Mouse (Mus musculus) G1E (cell line): Measurements from ENCODE around the gene Slc28a1. TPM values are rescaled to one million over a fixed set of nuclear protein-coding genes. Genes with fewer than 3 reads are reported as not detected.

Source experiments
- ATAC-seq: 2 replicates; pipeline ENCODE4 v1.8.0; 2016; ENCODE audit warnings: mild to moderate bottlenecking; ENCODE audit not compliant: insufficient number of reproducible peaks, poor library complexity, low FRiP score, severe bottlenecking; ENCODE audit errors: extremely low read depth
- DNase-seq: peaks from one replicate; pipeline ENCODE4 v3.0.0; 2012; ENCODE audit warnings: low spot score
- H3K27me3 ChIP-seq: 2 replicates; pipeline ENCODE4 v1.6.1; 2012; ENCODE audit warnings: mild to moderate bottlenecking, low read length, inconsistent platforms; ENCODE audit not compliant: insufficient read depth
- H3K36me3 ChIP-seq: replicated peaks from 2 replicates; pipeline ENCODE3; 2012; ENCODE audit warnings: mild to moderate bottlenecking, inconsistent platforms
- H3K4me1 ChIP-seq: 2 replicates; pipeline ENCODE4 v1.6.1; 2012; ENCODE audit warnings: low read depth, low read length, inconsistent platforms, mixed read lengths; ENCODE audit not compliant: insufficient read depth
- H3K4me3 ChIP-seq: 2 replicates; pipeline ENCODE4 v1.5.1; 2012; ENCODE audit warnings: low read depth, mild to moderate bottlenecking, inconsistent platforms, low read length, moderate library complexity, mixed read lengths
- H3K9me3 ChIP-seq: replicated peaks from 2 replicates; pipeline ENCODE4 v1.6.1; 2012; ENCODE audit warnings: inconsistent platforms
- CTCF ChIP-seq: IDR thresholded peaks from 2 replicates; pipeline ENCODE4 v1.5.1; 2012; ENCODE audit warnings: low read depth, low read length, inconsistent platforms, mixed read lengths
- GATA1 ChIP-seq: IDR thresholded peaks from 2 replicates; pipeline ENCODE4 v1.6.1; 2012; ENCODE audit warnings: borderline replicate concordance, low read length, inconsistent platforms, mixed read lengths
- GATA2 ChIP-seq: IDR thresholded peaks from 2 replicates; pipeline ENCODE4 v1.6.1; 2012; ENCODE audit warnings: low read depth, low read length, inconsistent platforms, borderline replicate concordance
- POLR2AphosphoS5 ChIP-seq: IDR thresholded peaks from 2 replicates; pipeline ENCODE4 v1.6.1; 2012; ENCODE audit warnings: low read depth, low read length, inconsistent platforms; ENCODE audit not compliant: insufficient replicate concordance
- TAL1 ChIP-seq: conservative IDR thresholded peaks from 2 replicates; pipeline ENCODE4 v1.6.1; 2012; ENCODE audit warnings: low read depth, low read length, inconsistent platforms, mixed read lengths
- polyA plus RNA-seq: library from polyadenylated mRNA; stranded (reverse); fragments of >175 nt; gene quantifications from 2 replicates; pipeline ENCODE4 v1.2.3, GENCODE M21; 2012
- total RNA-seq, 2 experiments: library from RNA; stranded (forward) in 1 of 2; stranded (reverse) in 1 of 2; fragments of 200-1000 nt in 1 of 2; fragments of >200 nt in 1 of 2; fragmentation: Nextera tagmentation in 1 of 2; gene quantifications; 2 replicates each; pipeline ENCODE4 v1.2.3; 2014 to 2017

Gene Slc28a1
- total and polyA plus RNA-seq, 3 experiments: not detected

DNA sequence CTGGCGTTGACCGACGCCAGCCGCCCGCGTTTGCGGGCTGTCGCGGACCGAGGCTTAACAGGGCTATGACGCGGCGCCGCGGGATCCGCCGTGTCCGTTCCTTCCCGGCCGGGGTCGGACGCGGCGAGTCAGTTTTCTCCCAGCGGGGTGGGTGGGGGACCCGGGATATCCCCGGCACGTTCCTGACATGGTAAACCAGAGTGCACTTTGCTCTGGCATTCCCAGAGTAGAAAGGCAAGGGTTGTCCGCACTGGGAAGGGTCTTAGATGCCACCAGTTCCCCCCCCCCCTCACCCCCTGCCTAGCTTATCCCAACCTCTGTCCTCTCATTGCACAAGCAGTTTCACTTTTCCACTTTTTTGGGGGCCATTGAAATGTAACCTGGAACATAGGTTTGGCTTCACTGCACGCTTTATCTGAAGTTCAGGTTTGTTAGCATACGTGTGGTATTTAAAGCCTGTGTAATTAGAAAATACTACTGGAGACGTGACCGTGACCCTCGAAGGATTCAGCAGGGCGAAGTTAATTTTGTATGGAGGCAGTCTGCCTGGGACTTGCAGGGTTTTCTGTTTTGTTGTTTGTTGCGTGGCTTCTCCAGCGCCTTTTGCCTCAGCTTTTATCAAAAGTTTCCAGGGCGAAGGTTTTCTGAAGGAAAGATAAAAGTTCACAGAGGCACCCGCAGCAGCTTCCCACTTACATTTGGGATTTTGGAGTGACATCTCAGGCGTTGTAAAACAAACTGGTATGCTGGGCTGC, 99.7 kb downstream of the Slc28a1 start:
- no peak overlapping the region; the same call in 1 of the 2 replicates for H3K4me3 ChIP-seq
- peaks cover 11% of the 10 kb centered on the region for H3K27me3 ChIP-seq
- H3K36me3 ChIP-seq: no peaks in the 10 kb centered on the region
- H3K4me1 ChIP-seq: no peaks in the 10 kb centered on the region
- H3K9me3 ChIP-seq: peaks cover 22% of the 10 kb centered on the region
- ATAC-seq (no peak), DNase-seq (no peak)
- TF ChIP-seq TAL1: no peak
- TF ChIP-seq GATA1: no peak
- no peak for TF ChIP-seq CTCF
- no peak for TF ChIP-seq POLR2AphosphoS5
- TF ChIP-seq GATA2: no peak

- no peaks in the 10 kb centered on the region for H3K36me3 ChIP-seq
- H3K9me3 ChIP-seq: peaks cover 22% of the 10 kb centered on the region
- no peaks in the 10 kb centered on the region for H3K4me1 ChIP-seq
- no peak overlapping the region for H3K4me3 ChIP-seq
- no peak for ATAC-seq
- peaks cover 16% of the 10 kb centered on the region for H3K27me3 ChIP-seq
- DNase-seq: no peak
- TF ChIP-seq CTCF: no peak
- no peak for TF ChIP-seq GATA1
- no peak for TF ChIP-seq GATA2
- no peak for TF ChIP-seq POLR2AphosphoS5
- TF ChIP-seq TAL1: no peak
These were observed 101.4 kb downstream of the Slc28a1 start for GRCm38 (mm10) chr7:81215950-81216349.

GRCm38 (mm10) chr7:81219321-81219720, 104.7 kb downstream of the Slc28a1 start:
- ATAC-seq: no peak
- H3K4me1 ChIP-seq: no peaks in the 10 kb centered on the region
- peaks cover 13% of the 10 kb centered on the region for H3K27me3 ChIP-seq
- DNase-seq: no peak
- no peak overlapping the region for H3K4me3 ChIP-seq
- H3K36me3 ChIP-seq: no peaks in the 10 kb centered on the region
- no peaks in the 10 kb centered on the region; the same call in 1 of the 2 replicates for H3K9me3 ChIP-seq
- TF ChIP-seq GATA1 (no peak), GATA2 (no peak), CTCF (no peak), TAL1 (no peak), POLR2AphosphoS5 (no peak)

Other genes starting within 250 kb of the Slc28a1 start
- 13.2 and 14.4 TPM in 2 replicates for gene Wdr73, start 213.5 kb upstream of the Slc28a1 start, total RNA-seq (2014; fragmentation: Nextera tagmentation)
- 31.1 and 35.0 TPM in 2 replicates for gene Wdr73, start 213.5 kb upstream of the Slc28a1 start, total RNA-seq (2017)
- 17.7 and 19.0 TPM in 2 replicates for gene Wdr73, start 213.5 kb upstream of the Slc28a1 start, polyA plus RNA-seq
- gene Nmb, start 209.7 kb upstream of the Slc28a1 start, total RNA-seq (2014; fragmentation: Nextera tagmentation): 1.5 and 1.6 TPM in 2 replicates
- gene Nmb, start 209.7 kb upstream of the Slc28a1 start, total RNA-seq (2017): 1.4 and 2.6 TPM in 2 replicates
- gene Nmb, start 209.7 kb upstream of the Slc28a1 start, polyA plus RNA-seq: 0.93 and 1.1 TPM in 2 replicates
- 177 and 221 TPM in 2 replicates for gene Sec11a, start 167.0 kb upstream of the Slc28a1 start, total RNA-seq (2014; fragmentation: Nextera tagmentation)
- gene Sec11a, start 167.0 kb upstream of the Slc28a1 start, total RNA-seq (2017): 395 and 472 TPM in 2 replicates
- 6.3 and 7.7 TPM in 2 replicates for gene Sec11a, start 167.0 kb upstream of the Slc28a1 start, polyA plus RNA-seq
- 72.4 and 79.7 TPM in 2 replicates for gene Zfp592, start 121.1 kb upstream of the Slc28a1 start, total RNA-seq (2014; fragmentation: Nextera tagmentation)
- gene Zfp592, start 121.1 kb upstream of the Slc28a1 start, total RNA-seq (2017): 25.6 and 30.3 TPM in 2 replicates
- gene Zfp592, start 121.1 kb upstream of the Slc28a1 start, polyA plus RNA-seq: 60.5 and 70.4 TPM in 2 replicates
- gene Alpk3, start 57.2 kb upstream of the Slc28a1 start, total RNA-seq (2014; fragmentation: Nextera tagmentation): 13.8 and 16.6 TPM in 2 replicates
- gene Alpk3, start 57.2 kb upstream of the Slc28a1 start, total RNA-seq (2017): 3.1 and 3.9 TPM in 2 replicates
- gene Alpk3, start 57.2 kb upstream of the Slc28a1 start, polyA plus RNA-seq: 5.7 and 7.7 TPM in 2 replicates
- not detected in 2 replicates for gene Pde8a, start 98.8 kb downstream of the Slc28a1 start, total RNA-seq (2014; fragmentation: Nextera tagmentation)
- gene Pde8a, start 98.8 kb downstream of the Slc28a1 start, total RNA-seq (2017): 0.05 TPM in 1 of 2 replicates, not detected in the other
- not detected in 2 replicates for gene Pde8a, start 98.8 kb downstream of the Slc28a1 start, polyA plus RNA-seq
- gene Rps17, start 230.5 kb downstream of the Slc28a1 start, total RNA-seq (2014; fragmentation: Nextera tagmentation): 1,073 and 1,187 TPM in 2 replicates
- 3,077 and 3,504 TPM in 2 replicates for gene Rps17, start 230.5 kb downstream of the Slc28a1 start, total RNA-seq (2017)
- gene Rps17, start 230.5 kb downstream of the Slc28a1 start, polyA plus RNA-seq: 210 and 249 TPM in 2 replicates